Mouse (Mus musculus) CH12.LX (cell line): ENCODE results near the gene Pla1a.
A peak's percentile ranks its signal among the peaks of the same experiment; 100 is the strongest.

Experiments used
- CTCF ChIP-seq, 2 experiments: IDR thresholded peaks in 1 of 2; conservative IDR thresholded peaks in 1 of 2; 2 replicates each; pipeline ENCODE4 v1.5.1; 2011 to 2012; ENCODE audit warnings: low read depth in 2 of 2, low read length in 2 of 2, improper control_type of control experiment in 1 of 2, inconsistent platforms in 1 of 2, mild to moderate bottlenecking in 1 of 2, moderate library complexity in 1 of 2
- E2F4 ChIP-seq: IDR thresholded peaks from 2 replicates; pipeline ENCODE4 v1.6.1; 2011; ENCODE audit warnings: low read depth, low read length, improper control_type of control experiment; ENCODE audit not compliant: insufficient replicate concordance
- EP300 ChIP-seq: IDR thresholded peaks from 2 replicates; pipeline ENCODE4 v1.6.1; 2011; ENCODE audit warnings: low read length, improper control_type of control experiment
- ETS1 ChIP-seq: conservative IDR thresholded peaks from 2 replicates; pipeline ENCODE4 v1.6.1; 2012; ENCODE audit warnings: low read depth, mild to moderate bottlenecking, inconsistent platforms, low read length, improper control_type of control experiment, moderate library complexity
- KAT2A ChIP-seq: IDR thresholded peaks from 2 replicates; pipeline ENCODE4 v1.6.1; 2012; ENCODE audit warnings: low read length, improper control_type of control experiment, inconsistent platforms; ENCODE audit not compliant: insufficient replicate concordance
- MAX ChIP-seq: IDR thresholded peaks from 2 replicates; pipeline ENCODE4 v1.6.1; 2011; ENCODE audit warnings: low read length, improper control_type of control experiment
- MAZ ChIP-seq: IDR thresholded peaks from 2 replicates; pipeline ENCODE4 v1.6.1; 2012; ENCODE audit warnings: low read depth, mild to moderate bottlenecking, inconsistent platforms, low read length, improper control_type of control experiment, moderate library complexity
- MXI1 ChIP-seq: IDR thresholded peaks from 2 replicates; pipeline ENCODE4 v1.6.1; 2011; ENCODE audit warnings: mild to moderate bottlenecking, low read depth, low read length, improper control_type of control experiment
- MYC ChIP-seq: IDR thresholded peaks from 2 replicates; pipeline ENCODE4 v1.6.1; 2011; ENCODE audit warnings: low read depth, mild to moderate bottlenecking, improper control_type of control experiment, low read length
- NELFE ChIP-seq: IDR thresholded peaks from 2 replicates; pipeline ENCODE4 v1.6.1; 2011; ENCODE audit warnings: low read depth, low read length, improper control_type of control experiment
- POLR2A ChIP-seq: IDR thresholded peaks from 2 replicates; pipeline ENCODE4 v1.6.1; 2011; ENCODE audit warnings: low read depth, mild to moderate bottlenecking, improper control_type of control experiment, low read length
- TBP ChIP-seq: conservative IDR thresholded peaks from 2 replicates; pipeline ENCODE4 v1.6.1; 2011; ENCODE audit warnings: low read depth, low read length, improper control_type of control experiment
- TCF12 ChIP-seq: IDR thresholded peaks from 2 replicates; pipeline ENCODE4 v1.6.1; 2014; ENCODE audit warnings: low read depth, mild to moderate bottlenecking, inconsistent platforms, low read length, improper control_type of control experiment
- USF1 ChIP-seq: IDR thresholded peaks from 2 replicates; pipeline ENCODE4 v1.6.1; 2014; ENCODE audit warnings: low read depth, mild to moderate bottlenecking, inconsistent platforms, low read length, improper control_type of control experiment

GRCm38 (mm10) chr16:38385700-38386099, 47.2 kb downstream of the Pla1a start:
- no peak for TF ChIP-seq CTCF (conservative IDR thresholded peaks at IDR 0.05 in 1 of 2, IDR thresholded peaks at IDR 0.05 in 1 of 2; ENCODE audit: low read depth in 2 of 2, low read length in 2 of 2)
- TF ChIP-seq POLR2A: no peak
- TF ChIP-seq E2F4: no peak
- no peak; the same call in 1 of the 2 replicates for TF ChIP-seq MAX
- TF ChIP-seq TBP: 0 out of 2 replicates have a peak, but pooled peaks have one; percentile 44
- no peak for TF ChIP-seq MXI1
- no peak for TF ChIP-seq USF1
- TF ChIP-seq MYC: 0 out of 2 replicates have a peak, but pooled peaks have one; percentile 30
- TF ChIP-seq TCF12: peak; percentile 88
- peak; percentile 99 for TF ChIP-seq EP300
- peak; percentile 97 for TF ChIP-seq ETS1
- TF ChIP-seq NELFE: no peak
- TF ChIP-seq MAZ: peak; percentile 89
- TF ChIP-seq KAT2A: no peak
